Mouse (Mus musculus) CH12.LX (cell line): ENCODE measurements around the gene Prdm10. TPM values are rescaled to one million over a fixed set of nuclear protein-coding genes. Genes with fewer than 3 reads are reported as not detected.

Experiments
- DNase-seq: peaks from one replicate; pipeline ENCODE4 v3.0.0-alpha.2; 2013; ENCODE audit errors: extremely low read depth
- H3K27ac ChIP-seq: 2 replicates; pipeline ENCODE4 v1.5.1; 2012; ENCODE audit warnings: low read depth, mild to moderate bottlenecking, control low read depth, moderate library complexity; ENCODE audit not compliant: insufficient read depth
- H3K27me3 ChIP-seq: replicated peaks from 2 replicates; pipeline ENCODE3; 2012; ENCODE audit warnings: inconsistent platforms
- H3K36me3 ChIP-seq, 2 experiments: replicated peaks in 1 of 2; 2 replicates each; pipeline versions ENCODE3 to v1.6.1; 2012; ENCODE audit warnings: inconsistent platforms in 1 of 2, low read length in 1 of 2, mild to moderate bottlenecking in 1 of 2, mixed read lengths in 1 of 2, moderate library complexity in 1 of 2; ENCODE audit not compliant: control insufficient read depth in 1 of 2, insufficient read depth in 1 of 2
- H3K4me1 ChIP-seq, 2 experiments: 2 replicates each; pipeline ENCODE4 v1.6.1; 2012; ENCODE audit warnings: inconsistent platforms in 1 of 2, moderate library complexity in 1 of 2; ENCODE audit not compliant: insufficient read depth in 2 of 2, control insufficient read depth in 1 of 2
- H3K4me2 ChIP-seq: 2 replicates; pipeline ENCODE4 v1.6.1; 2012; ENCODE audit warnings: low read depth, mild to moderate bottlenecking, control low read depth; ENCODE audit not compliant: poor library complexity, insufficient read depth, severe bottlenecking
- H3K4me3 ChIP-seq, 3 experiments: fragments of 150-350 bp in 1 of 3; sonication (generic) in 1 of 3; replicated peaks in 1 of 3; 2 replicates each; pipeline versions ENCODE3 to v1.5.1; 2011 to 2012; ENCODE audit warnings: low read depth in 2 of 3, low read length in 2 of 3, mild to moderate bottlenecking in 2 of 3, moderate library complexity in 2 of 3, control low read depth in 1 of 3, improper control_type of control experiment in 1 of 3, inconsistent platforms in 1 of 3, mixed read lengths in 1 of 3; ENCODE audit not compliant: poor library complexity in 1 of 3
- H3K79me2 ChIP-seq: replicated peaks from 2 replicates; pipeline ENCODE4 v1.6.1; 2012; ENCODE audit warnings: mild to moderate bottlenecking, moderate library complexity; ENCODE audit not compliant: control insufficient read depth, poor library complexity, insufficient read depth, severe bottlenecking; ENCODE audit errors: extremely low read depth
- H3K9ac ChIP-seq: 2 replicates; pipeline ENCODE4 v1.6.1; 2012; ENCODE audit warnings: low read depth, mild to moderate bottlenecking, control low read depth, moderate library complexity; ENCODE audit not compliant: insufficient read depth
- H3K9me3 ChIP-seq: replicated peaks from 2 replicates; pipeline ENCODE3; 2012; ENCODE audit warnings: low read length, inconsistent platforms, mixed read lengths
- E2F4 ChIP-seq: IDR thresholded peaks from 2 replicates; pipeline ENCODE4 v1.6.1; 2011; ENCODE audit warnings: low read depth, low read length, improper control_type of control experiment; ENCODE audit not compliant: insufficient replicate concordance
- ELF1 ChIP-seq: IDR thresholded peaks from 2 replicates; pipeline ENCODE4 v1.6.1; 2014; ENCODE audit warnings: low read depth, mild to moderate bottlenecking, inconsistent platforms, low read length, improper control_type of control experiment
- HCFC1 ChIP-seq: IDR thresholded peaks from 2 replicates; pipeline ENCODE4 v1.6.1; 2012; ENCODE audit warnings: low read depth, mild to moderate bottlenecking, inconsistent platforms, low read length, improper control_type of control experiment
- IRF4 ChIP-seq: IDR thresholded peaks from 2 replicates; pipeline ENCODE4 v1.6.1; 2014; ENCODE audit warnings: low read depth, mild to moderate bottlenecking, inconsistent platforms, low read length, improper control_type of control experiment
- MAFK ChIP-seq: IDR thresholded peaks from 2 replicates; pipeline ENCODE4 v1.6.1; 2011; ENCODE audit warnings: low read length, improper control_type of control experiment; ENCODE audit not compliant: insufficient replicate concordance
- MAX ChIP-seq: IDR thresholded peaks from 2 replicates; pipeline ENCODE4 v1.6.1; 2011; ENCODE audit warnings: low read length, improper control_type of control experiment
- NELFE ChIP-seq: IDR thresholded peaks from 2 replicates; pipeline ENCODE4 v1.6.1; 2011; ENCODE audit warnings: low read depth, low read length, improper control_type of control experiment
- NRF1 ChIP-seq: IDR thresholded peaks from 2 replicates; pipeline ENCODE4 v1.6.1; 2014; ENCODE audit warnings: low read depth, mild to moderate bottlenecking, inconsistent platforms, low read length, improper control_type of control experiment, moderate library complexity
- PAX5 ChIP-seq: IDR thresholded peaks from 2 replicates; pipeline ENCODE4 v1.6.1; 2012; ENCODE audit warnings: low read length, inconsistent platforms, mixed read lengths
- RAD21 ChIP-seq: IDR thresholded peaks from 2 replicates; pipeline ENCODE4 v1.6.1; 2011; ENCODE audit warnings: low read depth, mild to moderate bottlenecking, low read length, improper control_type of control experiment, moderate library complexity
- SIN3A ChIP-seq: IDR thresholded peaks from 2 replicates; pipeline ENCODE4 v1.6.1; 2012; ENCODE audit warnings: low read length, improper control_type of control experiment, inconsistent platforms
- TBP ChIP-seq: conservative IDR thresholded peaks from 2 replicates; pipeline ENCODE4 v1.6.1; 2011; ENCODE audit warnings: low read depth, low read length, improper control_type of control experiment
- TCF12 ChIP-seq: IDR thresholded peaks from 2 replicates; pipeline ENCODE4 v1.6.1; 2014; ENCODE audit warnings: low read depth, mild to moderate bottlenecking, inconsistent platforms, low read length, improper control_type of control experiment
- UBTF ChIP-seq: IDR thresholded peaks from 2 replicates; pipeline ENCODE4 v1.6.1; 2012; ENCODE audit warnings: low read depth, mild to moderate bottlenecking, inconsistent platforms, low read length, improper control_type of control experiment, moderate library complexity
- USF1 ChIP-seq: IDR thresholded peaks from 2 replicates; pipeline ENCODE4 v1.6.1; 2014; ENCODE audit warnings: low read depth, mild to moderate bottlenecking, inconsistent platforms, low read length, improper control_type of control experiment
- ZC3H11A ChIP-seq: IDR thresholded peaks from 2 replicates; pipeline ENCODE4 v1.6.1; 2012; ENCODE audit warnings: low read depth, mild to moderate bottlenecking, inconsistent platforms, low read length, improper control_type of control experiment
- ZKSCAN1 ChIP-seq: IDR thresholded peaks from 2 replicates; pipeline ENCODE4 v1.6.1; 2012; ENCODE audit warnings: low read depth, inconsistent platforms, low read length, improper control_type of control experiment, borderline replicate concordance
- ZMIZ1 ChIP-seq: IDR thresholded peaks from 2 replicates; pipeline ENCODE4 v1.6.1; 2012; ENCODE audit warnings: low read depth, mild to moderate bottlenecking, inconsistent platforms, low read length, improper control_type of control experiment
- dilution Hi-C: fragments of 300-500 bp; cut with MboI; formaldehyde crosslinking; loops from 2 replicates; pipeline ENCODE4 v1.14.3; 2020; ENCODE audit warnings: low sequenced_read_pairs; ENCODE audit not compliant: extremely low pct_unique_long_range_greater_than_20kb, extremely low pct_ligation_motif_present
- in situ Hi-C: fragments of 300-500 bp; cut with MboI; formaldehyde crosslinking; loops from 3 replicates; pipeline ENCODE4 v1.14.3; 2019; ENCODE audit warnings: low sequenced_read_pairs, low pct_ligation_motif_present, low pct_unique_long_range_greater_than_20kb, mixed read lengths
- polyA plus RNA-seq: library from polyadenylated mRNA; unstranded; fragments of >175 nt; gene quantifications from 2 replicates; pipeline ENCODE4 v1.2.1, GENCODE M21; 2012; ENCODE audit warnings: low read depth; ENCODE audit not compliant: insufficient read length
- total RNA-seq, 2 experiments: library from RNA; depleted of rRNA; stranded (reverse); fragments of 300-350 nt in 1 of 2; fragments of >200 nt in 1 of 2; gene quantifications; 2 replicates each; pipeline ENCODE4 v1.2.3; 2012 to 2014

Prdm10 gene
- total and polyA plus RNA-seq, 3 experiments, result 4.5 to 6.7 (median 4.7) TPM

GRCm38 (mm10) chr9:31296293-31296692 lies 16.0 kb downstream of the Prdm10 start:
- TF ChIP-seq ELF1, result no peak
- TF ChIP-seq ZKSCAN1, result no peak
- no peak for TF ChIP-seq IRF4
- no peak for TF ChIP-seq E2F4
- no peak for TF ChIP-seq MAFK
- no peak for TF ChIP-seq NRF1
- TF ChIP-seq UBTF, result no peak
- TF ChIP-seq TBP, result no peak
- no peak for TF ChIP-seq ZC3H11A
- no peak for TF ChIP-seq USF1
- TF ChIP-seq MAX, result no peak
- no peak for TF ChIP-seq ZMIZ1
- TF ChIP-seq HCFC1, result no peak
- no peak for TF ChIP-seq NELFE
- no peak for TF ChIP-seq PAX5
- TF ChIP-seq SIN3A, result no peak
- no peak for TF ChIP-seq TCF12
- H3K36me3 ChIP-seq, result no peaks in the 10 kb centered on the region
- H3K4me2 ChIP-seq, result no peak overlapping the region
- H3K4me3 ChIP-seq, result no peak overlapping the region
- H3K9me3 ChIP-seq, result no peaks in the 10 kb centered on the region
- H3K9ac ChIP-seq, result no peak overlapping the region
- no peak for DNase-seq
- dilution Hi-C loops, result no loop called here
- no peaks in the 10 kb centered on the region for H3K79me2 ChIP-seq
- in situ Hi-C loops, result no loop called here
- no peak overlapping the region for H3K27ac ChIP-seq
- no peaks in the 10 kb centered on the region for H3K27me3 ChIP-seq
- peaks cover 0 to 11% of the 10 kb centered on the region in 2 experiments; a peak in 1 of 4 replicates for H3K4me1 ChIP-seq

- H3K79me2 ChIP-seq, result no peaks in the 10 kb centered on the region
- H3K4me1 ChIP-seq, result peaks cover 0 to 15% of the 10 kb centered on the region in 2 experiments; a peak in 2 of 4 replicates
- TF ChIP-seq RAD21 (no peak), NRF1 (no peak), HCFC1 (no peak), ZC3H11A (no peak), PAX5 (no peak)
- in situ Hi-C loops, result no loop called here
- DNase-seq, result no peak
- no peak overlapping the region for H3K4me3 ChIP-seq
- H3K27me3 ChIP-seq, result no peaks in the 10 kb centered on the region
- H3K9ac ChIP-seq, result no peak overlapping the region
- H3K36me3 ChIP-seq, result peaks cover 0 to 3% of the 10 kb centered on the region in 2 experiments
- H3K4me2 ChIP-seq, result no peak overlapping the region
- dilution Hi-C loops, result no loop called here
- no peaks in the 10 kb centered on the region for H3K9me3 ChIP-seq
- no peak overlapping the region for H3K27ac ChIP-seq
These were observed 18.4 kb downstream of the Prdm10 start for GRCm38 (mm10) chr9:31298751-31299150.
